8 mouse cellular contexts compared by ENCODE assay signal in the genomic region with DNA sequence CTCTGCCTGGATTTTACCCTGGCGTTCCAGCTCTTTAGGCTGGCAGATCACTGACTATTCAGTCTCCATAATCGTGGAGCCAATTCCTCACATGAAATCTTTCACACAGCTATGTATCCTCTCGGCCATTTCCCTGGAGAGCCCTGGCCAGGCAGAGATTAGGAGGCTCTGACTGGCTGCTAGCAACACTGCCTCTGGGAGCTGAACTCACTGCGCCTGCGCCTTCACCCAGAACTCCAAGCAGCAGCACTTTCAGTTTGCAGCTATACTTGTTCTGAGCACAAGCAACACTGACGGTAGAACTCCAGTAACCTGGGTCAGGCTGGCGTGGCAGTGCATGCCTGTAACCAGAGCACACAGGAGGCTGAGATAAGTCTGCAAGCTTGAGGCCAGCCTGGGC. TPM values are rescaled to one million over a fixed set of nuclear protein-coding genes. Genes with fewer than 3 reads are reported as not detected.
A peak's percentile ranks its signal among the peaks of the same experiment; 100 is the strongest.
DNase-seq lines count a peak whose midpoint lies in the region; ATAC-seq and TF ChIP-seq lines count a peak whose summit lies in the region.
"Had no signal": no experiment of that assay in that cellular context is flagged by ENCODE, and none has a peak within 500 bp of the region (broad histone marks: within the 10 kb centered on the region; RNA-seq: fewer than 3 reads in every experiment).

No protein-coding gene starts in this region.

- DNase-seq in retina, postnatal 1 day, result peak; percentile 36
- no peak for DNase-seq in retina, embryonic 14.5 days (ENCODE audit: low spot score)
- peak; percentile 98 for DNase-seq in heart, adult 11 months
- DNase-seq in kidney, adult 2 months, result peak; percentile 50
- DNase-seq in left cerebral cortex, postnatal 36 days (ENCODE audit: low spot score in 2 of 2), result no peak

- H3K4me1 ChIP-seq in kidney, adult 2 months (ENCODE audit: control insufficient read depth, insufficient read depth, low read length), result peaks cover 27% of the 10 kb centered on the region
- H3K4me1 ChIP-seq in stomach, embryonic 14.5 days (ENCODE audit: control insufficient read depth, insufficient read depth, low read length), result peaks cover 24% of the 10 kb centered on the region

- TF ChIP-seq CTCF in kidney, adult 2 months (conservative IDR thresholded peaks at IDR 0.05; ENCODE audit: insufficient read depth, insufficient read length, low read depth, low read length), result no peak

- 61% methylated on average over 7 of the region's 7 CpGs for WGBS in kidney, adult 2 months
- WGBS in stomach, embryonic 14.5 days, result 74% methylated on average over 7 of the region's 7 CpGs

- no peak overlapping the region for H3K4me2 ChIP-seq in stomach, embryonic 14.5 days (replicated peaks; ENCODE audit: low read depth, low read length)

- no peaks in the 10 kb centered on the region for H3K27me3 ChIP-seq in kidney, adult 2 months (replicated peaks; ENCODE audit: control insufficient read depth, insufficient read depth, low read length)
- no peaks in the 10 kb centered on the region for H3K27me3 ChIP-seq in stomach, embryonic 14.5 days (ENCODE audit: control insufficient read depth, insufficient read depth, low read length)

- H3K9ac ChIP-seq in stomach, embryonic 14.5 days (replicated peaks; ENCODE audit: low read depth, low read length), result no peak overlapping the region

- ATAC-seq in stomach, embryonic 14.5 days (ENCODE audit: insufficient number of reproducible peaks, insufficient read depth, low FRiP score, low read depth), result 0 out of 2 replicates have a peak, but pooled peaks have one; percentile 18
- no peak for ATAC-seq in cerebellum, adult (ENCODE audit: insufficient number of reproducible peaks, low FRiP score, low TSS enrichment)

- H3K27ac ChIP-seq in kidney, adult 2 months (ENCODE audit: insufficient read depth, low read depth, low read length), result no peak overlapping the region
- no peak overlapping the region for H3K27ac ChIP-seq in stomach, embryonic 14.5 days (ENCODE audit: low read length)
- H3K27ac ChIP-seq: kidney, postnatal 0 days had no signal

- intact Hi-C loops in left cerebral cortex, postnatal 36 days (cut with DNase I), result no loop called here

- no peak for TF ChIP-seq POLR2A in kidney, adult 2 months (IDR thresholded peaks at IDR 0.05; ENCODE audit: low read depth, low read length)

- H3K4me3 ChIP-seq in kidney, adult 2 months (ENCODE audit: insufficient read depth, low read depth, low read length), result no peak overlapping the region
- no peak overlapping the region for H3K4me3 ChIP-seq in stomach, embryonic 14.5 days (ENCODE audit: low read depth, low read length)

- no peaks in the 10 kb centered on the region for H3K36me3 ChIP-seq in kidney, adult 2 months (ENCODE audit: control insufficient read depth, insufficient read depth, low read length)
- H3K36me3 ChIP-seq in stomach, embryonic 14.5 days (ENCODE audit: control insufficient read depth, insufficient read depth, low read length), result no peaks in the 10 kb centered on the region

- H3K9me3 ChIP-seq in stomach, embryonic 14.5 days (ENCODE audit: control insufficient read depth, low read depth, low read length), result no peaks in the 10 kb centered on the region

RNA-seq across cellular contexts. Expression of a gene that starts 32.1 kb away (rescaled TPM):
- polyA plus RNA-seq in kidney, adult 2 months (2012; rRNA removed), result 122 and 136 TPM in 2 replicates
- polyA plus RNA-seq in stomach, embryonic 14.5 days (2014; fragmentation: Nextera tagmentation; extraction: Ambion mirVana), result 16.2 and 17.2 TPM in 2 replicates
- 10 to 100 TPM; 67.4 to 86.6 TPM for total RNA-seq in left cerebral cortex, postnatal 36 days (2021)

Comparison
In these comparisons a context has a peak if more than half of its experiments do, and no peak if none do; other contexts are left out.
1. DNase-seq: peak in retina, postnatal 1 day (single experiment), heart, adult 11 months (single experiment) and kidney, adult 2 months (single experiment); none in retina, embryonic 14.5 days (single experiment) and left cerebral cortex, postnatal 36 days (0 of 2).